Mouse (Mus musculus): ENCODE measurements around the gene Csnk1g2. TPM values are rescaled to one million over a fixed set of nuclear protein-coding genes. Genes with fewer than 3 reads are reported as not detected.
A peak's percentile ranks its signal among the peaks of the same experiment; 100 is the strongest.

The Csnk1g2 gene
- polyA plus RNA-seq (2015; fragmentation: Nextera tagmentation; extraction: Ambion mirVana), result 24.9 and 77.7 TPM in 2 replicates

- H3K4me2 ChIP-seq (ENCODE audit: low read length), result peak within 1 kb of the TSS; percentile 99
- no peak; the same call in 1 of the 2 replicates for ATAC-seq
- H3K4me3 ChIP-seq (ENCODE audit: low read length), result peak within 1 kb of the TSS; percentile 89
- peak within 1 kb of the TSS; percentile 96 for H3K9ac ChIP-seq (ENCODE audit: low read depth, low read length)
- WGBS, result under 1% methylated on average over 43 of the region's 85 CpGs
- H3K4me1 ChIP-seq (ENCODE audit: control insufficient read depth, insufficient read depth, low read depth, low read length), result peaks cover 31% of the 10 kb centered on the region
- H3K27ac ChIP-seq (ENCODE audit: low read depth, low read length), result peak within 1 kb of the TSS; percentile 92
- no peaks in the 10 kb centered on the region for H3K9me3 ChIP-seq (ENCODE audit: control insufficient read depth, low read length)
- no peaks in the 10 kb centered on the region for H3K36me3 ChIP-seq (ENCODE audit: control insufficient read depth, insufficient read depth, low read length)
- no peaks in the 10 kb centered on the region for H3K27me3 ChIP-seq (replicated peaks; ENCODE audit: control insufficient read depth, insufficient read depth, low read length)
Measured at GRCm38 (mm10) chr10:80622661-80623456, at the start of gene Csnk1g2. Csnk1g2 (plus strand) TSS chr10:80622838.

- Histone ChIP-seq H3K9ac (ENCODE audit: low read depth, low read length) (peak overlapping the region; percentile 27; the same call in 1 of the 2 replicates), H3K9me3 (ENCODE audit: control insufficient read depth, low read length) (no peaks in the 10 kb centered on the region), H3K4me3 (ENCODE audit: low read length) (no peak overlapping the region), H3K27me3 (replicated peaks; ENCODE audit: control insufficient read depth, insufficient read depth, low read length) (no peaks in the 10 kb centered on the region), H3K27ac (ENCODE audit: low read depth, low read length) (peak overlapping the region; percentile 17; the same call in 1 of the 2 replicates), H3K4me2 (ENCODE audit: low read length) (peak overlapping the region; percentile 21), H3K4me1 (ENCODE audit: control insufficient read depth, insufficient read depth, low read depth, low read length) (peaks cover 53% of the 10 kb centered on the region), H3K36me3 (ENCODE audit: control insufficient read depth, insufficient read depth, low read length) (no peaks in the 10 kb centered on the region; the same call in 1 of the 2 replicates)
- WGBS, result 51% methylated on average over 9 of the region's 9 CpGs
- no peak for ATAC-seq
Measured at GRCm38 (mm10) chr10:80573944-80574343, 48.7 kb upstream of the Csnk1g2 start.

- ATAC-seq, result no peak
- no peak overlapping the region for H3K4me3 ChIP-seq (ENCODE audit: low read length)
- no peaks in the 10 kb centered on the region for H3K9me3 ChIP-seq (ENCODE audit: control insufficient read depth, low read length)
- peaks cover 51% of the 10 kb centered on the region for H3K4me1 ChIP-seq (ENCODE audit: control insufficient read depth, insufficient read depth, low read depth, low read length)
- 0 out of 2 replicates have a peak overlapping the region, but pooled peaks have one; percentile 8 for H3K9ac ChIP-seq (ENCODE audit: low read depth, low read length)
- 78% methylated on average over 3 of the region's 3 CpGs for WGBS
- no peak overlapping the region for H3K27ac ChIP-seq (ENCODE audit: low read depth, low read length)
- H3K36me3 ChIP-seq (ENCODE audit: control insufficient read depth, insufficient read depth, low read length), result no peaks in the 10 kb centered on the region
- H3K27me3 ChIP-seq (replicated peaks; ENCODE audit: control insufficient read depth, insufficient read depth, low read length), result no peaks in the 10 kb centered on the region
- peak overlapping the region; percentile 94 for H3K4me2 ChIP-seq (ENCODE audit: low read length)
Measured at GRCm38 (mm10) chr10:80574896-80575295, 47.7 kb upstream of the Csnk1g2 start.

GRCm38 (mm10) chr10:80575925-80576324 is 46.7 kb upstream of the Csnk1g2 start:
- H3K9ac ChIP-seq (ENCODE audit: low read depth, low read length), result peak overlapping the region; percentile 90
- H3K27me3 ChIP-seq (replicated peaks; ENCODE audit: control insufficient read depth, insufficient read depth, low read length), result no peaks in the 10 kb centered on the region
- peak overlapping the region; percentile 91 for H3K4me3 ChIP-seq (ENCODE audit: low read length)
- peak overlapping the region; percentile 94 for H3K4me2 ChIP-seq (ENCODE audit: low read length)
- H3K9me3 ChIP-seq (ENCODE audit: control insufficient read depth, low read length), result no peaks in the 10 kb centered on the region
- 12% methylated on average over 17 of the region's 17 CpGs for WGBS
- no peak overlapping the region for H3K27ac ChIP-seq (ENCODE audit: low read depth, low read length)
- H3K36me3 ChIP-seq (ENCODE audit: control insufficient read depth, insufficient read depth, low read length), result no peaks in the 10 kb centered on the region
- no peak for ATAC-seq
- H3K4me1 ChIP-seq (ENCODE audit: control insufficient read depth, insufficient read depth, low read depth, low read length), result peaks cover 45% of the 10 kb centered on the region

GRCm38 (mm10) chr10:80576351-80577194 is 46.1 kb upstream of the Csnk1g2 start:
- no peaks in the 10 kb centered on the region for H3K36me3 ChIP-seq (ENCODE audit: control insufficient read depth, insufficient read depth, low read length)
- peaks cover 39% of the 10 kb centered on the region for H3K4me1 ChIP-seq (ENCODE audit: control insufficient read depth, insufficient read depth, low read depth, low read length)
- H3K27ac ChIP-seq (ENCODE audit: low read depth, low read length), result peak overlapping the region; percentile 90
- H3K4me2 ChIP-seq (ENCODE audit: low read length), result peak overlapping the region; percentile 94
- H3K4me3 ChIP-seq (ENCODE audit: low read length), result peak overlapping the region; percentile 91
- under 1% methylated on average over 88 of the region's 96 CpGs for WGBS
- H3K9me3 ChIP-seq (ENCODE audit: control insufficient read depth, low read length), result no peaks in the 10 kb centered on the region
- H3K9ac ChIP-seq (ENCODE audit: low read depth, low read length), result peak overlapping the region; percentile 90
- no peaks in the 10 kb centered on the region for H3K27me3 ChIP-seq (replicated peaks; ENCODE audit: control insufficient read depth, insufficient read depth, low read length)
- peak; percentile 0; the same call in 1 of the 2 replicates for ATAC-seq

- Histone ChIP-seq H3K9me3 (ENCODE audit: control insufficient read depth, low read length) (no peaks in the 10 kb centered on the region), H3K27ac (ENCODE audit: low read depth, low read length) (peak within 1 kb of the TSS; percentile 90), H3K4me1 (ENCODE audit: control insufficient read depth, insufficient read depth, low read depth, low read length) (peaks cover 38% of the 10 kb centered on the region), H3K36me3 (ENCODE audit: control insufficient read depth, insufficient read depth, low read length) (0 out of 2 replicates have a peak, but pooled peaks cover 3% of the 10 kb centered on the region), H3K4me2 (ENCODE audit: low read length) (peak within 1 kb of the TSS; percentile 94), H3K27me3 (replicated peaks; ENCODE audit: control insufficient read depth, insufficient read depth, low read length) (no peaks in the 10 kb centered on the region), H3K4me3 (ENCODE audit: low read length) (peak within 1 kb of the TSS; percentile 91), H3K9ac (ENCODE audit: low read depth, low read length) (peak within 1 kb of the TSS; percentile 90)
- under 1% methylated on average over 63 of the region's 97 CpGs for WGBS
- ATAC-seq, result peak; percentile 78
Measured at GRCm38 (mm10) chr10:80577195-80578130, 45.2 kb upstream of the Csnk1g2 start, which contains the start of gene Klf16. Klf16 (minus strand) TSS chr10:80577321.

- Histone ChIP-seq H3K4me2 (ENCODE audit: low read length) (peak overlapping the region; percentile 94), H3K27ac (ENCODE audit: low read depth, low read length) (peak overlapping the region; percentile 90), H3K36me3 (ENCODE audit: control insufficient read depth, insufficient read depth, low read length) (peaks cover 4% of the 10 kb centered on the region; the same call in 1 of the 2 replicates), H3K9ac (ENCODE audit: low read depth, low read length) (peak overlapping the region; percentile 90), H3K4me3 (ENCODE audit: low read length) (peak overlapping the region; percentile 91), H3K27me3 (replicated peaks; ENCODE audit: control insufficient read depth, insufficient read depth, low read length) (no peaks in the 10 kb centered on the region), H3K9me3 (ENCODE audit: control insufficient read depth, low read length) (no peaks in the 10 kb centered on the region), H3K4me1 (ENCODE audit: control insufficient read depth, insufficient read depth, low read depth, low read length) (peaks cover 37% of the 10 kb centered on the region)
- under 1% methylated on average over 29 of the region's 29 CpGs for WGBS
- ATAC-seq, result peak; percentile 16
Measured at GRCm38 (mm10) chr10:80578131-80578750, 44.4 kb upstream of the Csnk1g2 start.

GRCm38 (mm10) chr10:80578911-80579310 is 43.7 kb upstream of the Csnk1g2 start:
- H3K4me2 ChIP-seq (ENCODE audit: low read length), result peak overlapping the region; percentile 94; the same call in 1 of the 2 replicates
- no peak overlapping the region for H3K27ac ChIP-seq (ENCODE audit: low read depth, low read length)
- no peak overlapping the region; the same call in 1 of the 2 replicates for H3K4me3 ChIP-seq (ENCODE audit: low read length)
- WGBS, result 6% methylated on average over 8 of the region's 8 CpGs
- no peaks in the 10 kb centered on the region for H3K9me3 ChIP-seq (ENCODE audit: control insufficient read depth, low read length)
- no peak overlapping the region for H3K9ac ChIP-seq (ENCODE audit: low read depth, low read length)
- peaks cover 8% of the 10 kb centered on the region for H3K36me3 ChIP-seq (ENCODE audit: control insufficient read depth, insufficient read depth, low read length)
- no peaks in the 10 kb centered on the region for H3K27me3 ChIP-seq (replicated peaks; ENCODE audit: control insufficient read depth, insufficient read depth, low read length)
- ATAC-seq, result no peak
- peaks cover 30% of the 10 kb centered on the region for H3K4me1 ChIP-seq (ENCODE audit: control insufficient read depth, insufficient read depth, low read depth, low read length)
